Mouse (Mus musculus) retina, embryonic 14.5 days (tissue): ENCODE measurements around the gene Mapk8ip3.

ENCODE experiments used
- DNase-seq: peaks from one replicate; pipeline ENCODE4 v3.0.0-alpha.2; 2015; ENCODE audit warnings: low spot score

Gene Mapk8ip3

GRCm38 (mm10) chr17:24849733-24850064 is 87.1 kb downstream of the Mapk8ip3 start:
- DNase-seq = no peak

- no peak for DNase-seq
Observed at GRCm38 (mm10) chr17:24848600-24849031, 88.2 kb downstream of the Mapk8ip3 start.

GRCm38 (mm10) chr17:24847386-24847785 is 89.4 kb downstream of the Mapk8ip3 start:
- no peak for DNase-seq

DNA sequence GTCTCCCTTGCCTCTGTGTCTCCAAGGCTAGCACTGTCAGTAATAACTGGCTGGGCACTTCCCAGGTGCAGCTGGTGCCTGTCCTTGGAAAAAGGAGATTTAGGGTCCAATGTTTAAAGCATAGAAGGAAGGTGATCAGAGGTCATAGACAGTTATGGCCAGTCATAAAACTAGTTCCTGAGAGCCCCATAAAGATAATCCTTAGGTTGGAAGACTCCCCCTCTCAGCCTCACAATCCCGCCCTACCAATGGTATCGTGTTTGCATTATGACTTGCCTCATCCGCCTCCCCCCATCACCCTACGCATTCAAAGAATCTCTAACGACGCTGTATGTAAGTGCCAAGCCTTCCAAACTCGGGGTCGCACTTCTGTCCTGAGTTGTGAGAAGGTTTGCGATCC is 92.3 kb downstream of the Mapk8ip3 start:
- no peak for DNase-seq

DNA sequence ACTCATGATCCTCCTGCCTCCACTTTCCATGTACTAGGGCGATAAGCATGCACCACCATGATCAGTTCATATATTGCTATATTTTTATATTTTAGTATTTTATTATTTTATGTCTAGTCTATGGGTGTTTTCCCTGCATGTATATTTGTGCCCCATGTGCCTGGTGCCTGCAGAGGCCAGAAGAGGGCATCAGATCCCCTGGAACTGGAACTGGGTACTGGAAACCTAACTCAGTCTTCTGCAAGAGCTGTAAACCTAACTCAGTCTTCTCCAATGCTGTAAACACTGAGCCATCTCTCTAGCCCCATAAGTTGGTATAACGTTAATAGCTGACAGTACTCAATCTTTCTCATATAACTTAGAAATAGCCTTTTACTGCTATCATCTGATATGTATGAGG is 94.1 kb downstream of the Mapk8ip3 start:
- DNase-seq = no peak
